Mouse (Mus musculus) mesoderm, embryonic 11.5 days (tissue): ENCODE results near the gene Cpped1.

Source experiments
- DNase-seq: peaks from one replicate; pipeline ENCODE4 v3.0.0-alpha.2; 2012; ENCODE audit warnings: low read depth, low spot score

Gene Cpped1

GRCm38 (mm10) chr16:11774321-11774720 lies 134.9 kb downstream of the Cpped1 start:
- no peak for DNase-seq

GRCm38 (mm10) chr16:11772318-11772717 lies 136.9 kb downstream of the Cpped1 start:
- DNase-seq: no peak

- no peak for DNase-seq
Measured at GRCm38 (mm10) chr16:11757951-11758350, 151.3 kb downstream of the Cpped1 start.

GRCm38 (mm10) chr16:11757471-11757870 lies 151.8 kb downstream of the Cpped1 start:
- no peak for DNase-seq

GRCm38 (mm10) chr16:11756598-11757245 lies 152.5 kb downstream of the Cpped1 start:
- no peak for DNase-seq

- DNase-seq: no peak
Measured at GRCm38 (mm10) chr16:11755281-11756066, 153.8 kb downstream of the Cpped1 start.

- no peak for DNase-seq
Measured at GRCm38 (mm10) chr16:11754136-11754535, 155.1 kb downstream of the Cpped1 start.
